Mouse (Mus musculus) lung, postnatal 36 days (tissue): ENCODE measurements around the gene Slc7a15.
"Not testable (repeated sequence)": the region's sequence is repeated elsewhere in the genome, so short reads cannot be mapped to it uniquely, and the experiment has no call there.

Source experiments
- DNase-seq: peaks from one replicate; pipeline ENCODE4 v3.0.0; 2022; ENCODE audit warnings: mixed read lengths

The Slc7a15 gene

DNA sequence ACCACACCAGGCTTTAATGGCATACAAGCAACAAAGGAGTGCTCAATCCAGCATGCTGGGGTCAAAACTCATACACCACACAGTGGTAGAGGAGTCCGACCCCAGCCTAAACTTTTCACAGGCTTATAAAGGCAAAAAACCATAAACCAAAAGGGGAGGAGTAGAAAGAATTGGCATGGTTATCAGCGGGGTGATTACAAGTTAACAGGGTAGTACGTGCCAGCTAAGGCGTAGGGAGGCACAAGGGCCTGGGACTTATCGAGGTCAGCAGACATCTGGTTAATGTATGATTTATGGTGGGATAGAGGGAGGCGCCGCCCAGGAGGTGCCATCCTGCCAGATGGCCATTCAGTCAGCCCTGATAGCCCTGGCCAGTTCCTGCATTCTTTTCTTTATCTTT lies at the start of gene Slc7a15:
Gene Slc7a15 (minus strand): TSS at position 101 of the 400 bp plus-strand sequence.
- DNase-seq = not testable (repeated sequence)

GRCm38 (mm10) chr12:8648211-8648610 lies 49.3 kb upstream of the Slc7a15 start:
- not testable (repeated sequence) for DNase-seq

- no peak for DNase-seq
Observed at GRCm38 (mm10) chr12:8641425-8641735, 42.5 kb upstream of the Slc7a15 start.

DNA sequence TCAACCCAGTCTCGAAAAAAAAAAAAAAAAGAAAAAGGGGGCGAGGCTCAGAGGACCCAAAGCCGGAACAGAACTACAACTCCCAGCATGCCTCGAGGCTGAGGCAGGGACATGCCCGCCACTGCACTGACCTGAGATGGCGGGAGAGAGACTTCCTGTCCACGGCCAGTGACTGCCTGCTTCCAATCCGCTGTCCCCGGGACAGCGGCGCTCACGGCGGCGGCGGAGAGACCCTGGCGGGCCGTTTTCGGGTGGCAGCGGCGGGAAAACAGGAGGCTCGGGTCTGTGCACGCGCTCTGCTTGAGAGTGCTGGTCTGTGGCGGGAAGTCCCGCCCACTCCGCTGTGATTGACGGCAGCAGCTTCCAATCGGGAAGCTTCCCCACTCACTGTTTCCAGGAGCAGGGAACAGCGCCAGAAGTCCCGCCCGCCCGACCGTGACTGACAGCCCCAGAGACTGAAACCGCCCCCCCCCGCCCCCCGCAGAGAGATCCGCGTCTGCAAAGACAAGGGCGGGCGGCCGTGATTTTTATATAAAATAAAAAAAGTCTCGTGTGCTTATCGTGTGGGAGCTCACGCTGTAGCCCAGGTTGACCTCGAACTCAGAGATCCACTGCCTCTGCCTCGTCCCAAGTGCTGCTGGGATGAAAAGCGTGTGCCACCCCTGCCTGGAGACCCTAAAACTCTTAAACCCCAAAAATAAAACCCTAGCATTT lies 42.0 kb upstream of the Slc7a15 start:
- DNase-seq = peak; percentile 99

DNA sequence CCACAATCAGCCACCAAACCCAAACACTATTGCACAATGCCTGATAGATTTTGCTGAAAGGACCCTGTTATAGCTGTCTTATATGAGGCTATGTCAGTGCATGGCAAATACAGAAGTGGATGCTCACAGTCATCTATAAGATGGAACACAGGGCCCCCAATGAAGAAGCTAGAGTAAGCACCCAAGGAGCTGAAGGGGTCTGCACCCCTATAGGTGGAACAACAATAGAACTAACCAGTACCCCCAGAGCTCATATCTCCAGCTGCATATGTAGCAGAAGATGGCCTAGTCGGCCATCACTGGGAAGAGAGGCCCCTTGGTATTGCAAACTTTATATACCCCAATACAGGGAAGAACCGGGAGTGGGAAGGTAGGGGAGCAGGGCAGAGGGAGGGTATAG lies 41.3 kb upstream of the Slc7a15 start:
- DNase-seq = not testable (repeated sequence)

DNA sequence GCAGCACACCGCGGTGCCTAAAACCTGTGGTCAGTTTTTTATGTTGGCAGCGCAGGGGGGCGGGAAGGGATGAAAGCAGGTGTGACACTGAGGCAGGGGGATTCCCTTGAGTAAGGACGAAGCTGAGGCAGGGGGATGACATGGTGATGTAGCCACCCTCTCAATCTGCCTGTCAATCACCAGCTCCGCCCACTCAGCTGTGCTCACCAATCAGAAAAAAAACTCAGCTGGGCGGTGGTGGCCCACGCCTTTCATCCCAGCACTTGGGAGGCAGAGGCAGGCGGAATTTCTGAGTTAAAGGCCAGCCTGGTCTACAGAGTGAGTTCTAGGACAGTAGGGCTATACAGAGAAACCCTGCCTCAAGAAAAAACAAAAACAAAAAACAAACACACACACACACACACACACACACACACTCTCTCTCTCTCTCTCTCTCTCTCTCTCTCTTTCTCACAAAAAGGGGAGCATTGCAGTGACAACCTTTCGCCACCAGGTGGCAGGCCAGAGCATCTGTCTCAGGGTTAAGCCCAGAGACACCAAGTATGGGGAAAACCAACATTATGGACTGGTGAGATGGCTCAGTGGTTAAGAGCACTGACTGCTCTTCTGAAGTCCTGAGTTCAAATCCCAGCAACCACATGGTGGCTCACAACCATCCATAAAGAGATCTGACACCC lies 39.7 kb upstream of the Slc7a15 start:
- peak; percentile 88 for DNase-seq

DNA sequence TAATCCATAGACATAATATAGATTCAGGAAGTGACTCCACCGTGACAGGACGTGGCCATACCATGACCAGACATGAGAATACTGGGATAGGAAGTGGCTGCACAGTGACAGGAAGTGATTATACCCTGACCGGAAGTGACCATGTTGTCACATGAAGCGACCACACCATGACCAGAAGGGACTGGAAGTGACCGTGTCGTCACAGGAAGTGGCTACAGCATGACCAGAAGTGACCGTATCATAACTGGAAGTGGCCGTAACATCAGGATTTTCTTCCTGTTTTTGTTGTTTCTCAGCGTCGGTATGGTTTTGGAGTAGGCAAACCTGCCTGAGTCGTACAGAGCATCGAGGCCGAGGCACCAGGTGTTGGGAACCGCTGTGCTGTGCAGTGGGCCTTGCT lies 38.1 kb upstream of the Slc7a15 start:
- peak; percentile 56 for DNase-seq

- DNase-seq = no peak
Observed at GRCm38 (mm10) chr12:8635546-8635945, 36.7 kb upstream of the Slc7a15 start.

- no peak for DNase-seq
Observed at GRCm38 (mm10) chr12:8634306-8634705, 35.4 kb upstream of the Slc7a15 start.

DNA sequence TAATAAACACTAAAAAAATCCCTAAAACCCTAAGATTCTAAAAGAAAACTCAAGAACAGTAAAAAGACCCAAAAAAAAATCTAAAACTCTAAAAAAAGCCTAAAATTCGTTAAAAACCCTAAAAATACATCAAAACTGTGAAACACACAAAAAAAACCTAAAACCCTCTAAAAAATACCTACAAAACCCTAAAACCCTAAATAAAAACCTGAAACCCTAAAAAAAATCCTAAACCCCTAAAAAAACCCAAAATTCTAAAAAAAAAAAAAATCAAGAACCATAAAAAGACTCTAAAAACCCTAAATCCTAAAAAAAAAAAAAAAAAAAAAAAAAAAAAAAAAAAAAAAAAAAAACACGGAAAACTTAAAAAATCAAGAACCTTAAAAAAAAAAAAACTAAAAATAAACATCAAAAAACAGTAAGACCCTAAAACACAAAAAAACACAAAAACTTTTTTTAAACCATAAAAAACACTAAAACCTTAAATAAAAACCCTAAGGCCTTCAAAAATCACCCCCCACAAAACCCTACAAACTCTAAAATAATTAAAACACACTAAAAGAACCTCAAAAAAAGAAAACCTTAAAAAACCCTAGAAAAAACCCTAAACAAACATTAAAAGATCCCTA lies 34.0 kb upstream of the Slc7a15 start:
- DNase-seq = no peak

DNA sequence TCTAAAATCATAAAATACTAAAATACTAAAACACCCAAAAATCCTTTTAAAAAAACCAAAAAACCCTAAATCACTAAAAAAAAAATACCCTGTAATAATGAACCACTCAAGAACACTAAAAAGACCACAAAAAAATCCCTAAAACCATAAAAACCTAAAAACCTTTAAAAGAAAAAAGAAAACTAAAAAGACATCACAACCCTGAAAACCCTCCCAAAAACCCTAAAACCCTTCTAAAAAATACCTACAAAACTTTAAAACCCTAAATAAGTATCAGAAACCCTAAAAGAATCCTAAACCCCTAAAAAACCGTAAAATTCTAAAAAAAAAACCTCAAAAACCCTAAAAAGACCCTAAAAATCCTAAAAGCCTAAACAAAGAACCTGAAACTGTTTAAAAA lies 32.8 kb upstream of the Slc7a15 start:
- DNase-seq = no peak

GRCm38 (mm10) chr12:8629537-8629936 lies 30.7 kb upstream of the Slc7a15 start:
- DNase-seq = no peak

DNA sequence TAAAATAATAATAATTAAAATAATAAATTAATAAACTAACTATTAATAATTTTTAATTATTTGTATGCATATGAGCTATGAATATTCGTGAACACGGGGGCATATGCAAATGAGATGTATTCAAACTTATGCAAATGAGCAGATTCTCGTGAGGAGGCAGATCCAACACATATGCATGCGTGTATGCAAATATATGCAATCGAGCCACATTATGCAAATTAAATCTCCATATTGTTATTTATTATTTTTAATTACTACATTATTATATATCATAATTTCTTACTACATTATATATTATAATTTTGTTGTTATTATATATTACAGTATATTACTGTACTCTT lies 21.8 kb upstream of the Slc7a15 start:
- no peak for DNase-seq

GRCm38 (mm10) chr12:8619827-8620677 lies 21.2 kb upstream of the Slc7a15 start:
- DNase-seq = no peak

DNA sequence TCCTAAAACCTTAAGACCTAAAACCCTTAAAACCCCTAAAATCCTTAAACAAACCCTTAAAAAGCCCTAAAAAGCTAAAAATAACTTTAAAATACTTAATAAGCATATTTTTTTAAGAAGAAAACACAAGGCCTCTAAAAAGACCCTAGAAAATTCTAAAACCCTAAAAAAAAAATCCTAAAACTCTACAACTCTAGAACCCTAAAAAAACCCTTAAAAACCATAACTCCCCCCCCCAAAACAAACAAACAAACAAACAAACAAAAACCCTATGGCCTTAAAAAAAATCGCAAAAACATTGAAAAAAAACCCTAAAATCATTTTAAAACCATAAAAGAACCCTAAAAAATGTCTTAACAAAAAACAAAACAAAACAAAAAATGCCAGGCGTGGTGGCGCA lies 19.4 kb upstream of the Slc7a15 start:
- no peak for DNase-seq

GRCm38 (mm10) chr12:8609070-8609469 lies 10.2 kb upstream of the Slc7a15 start:
- no peak for DNase-seq

- DNase-seq = no peak
Observed at GRCm38 (mm10) chr12:8595611-8596010, 3.3 kb downstream of the Slc7a15 start.

- DNase-seq = not testable (repeated sequence)
Observed at GRCm38 (mm10) chr12:8591326-8591725, 7.5 kb downstream of the Slc7a15 start.

DNA sequence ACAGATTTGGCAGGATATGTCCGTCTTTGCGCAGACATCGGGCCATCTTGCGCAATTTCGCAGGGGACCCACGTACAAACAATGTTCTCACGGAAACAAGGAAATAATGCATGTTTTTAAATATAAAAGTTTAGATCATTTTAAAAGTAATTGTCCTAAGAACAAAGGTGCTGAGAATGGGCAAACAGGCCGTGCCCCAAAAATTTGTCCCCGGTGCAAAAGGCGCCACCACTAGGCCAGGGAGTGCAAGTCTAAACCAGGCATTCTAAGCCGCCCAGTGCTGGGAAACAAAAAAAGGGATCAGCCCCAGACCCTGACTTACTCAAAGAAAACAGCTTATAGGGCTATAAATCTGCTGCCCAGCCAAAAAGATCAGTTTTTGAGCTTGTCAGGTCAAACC lies 25.5 kb downstream of the Slc7a15 start:
- peak; percentile 13 for DNase-seq

DNA sequence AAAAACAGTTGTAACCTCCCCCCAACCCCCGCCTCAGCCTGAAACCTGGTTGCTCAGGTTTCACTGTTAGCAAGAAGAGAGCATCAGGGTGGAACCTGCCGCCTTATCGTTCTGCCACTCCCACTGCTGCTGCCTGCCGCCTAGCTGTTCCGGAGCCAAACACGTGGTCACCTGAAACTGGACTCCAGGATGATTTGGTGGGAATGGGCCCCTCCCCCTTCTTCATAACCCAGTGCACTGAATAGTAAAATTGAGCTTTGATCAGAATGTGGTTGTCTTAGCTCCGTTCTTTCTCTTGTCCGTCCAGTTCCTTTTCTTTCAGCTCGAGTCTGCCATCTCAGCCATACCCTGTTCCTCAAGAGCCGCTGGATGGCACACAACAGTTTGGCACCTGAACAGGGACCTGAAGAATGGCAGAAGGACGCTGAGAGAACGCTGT lies 26.9 kb downstream of the Slc7a15 start:
- DNase-seq = peak; percentile 13

DNA sequence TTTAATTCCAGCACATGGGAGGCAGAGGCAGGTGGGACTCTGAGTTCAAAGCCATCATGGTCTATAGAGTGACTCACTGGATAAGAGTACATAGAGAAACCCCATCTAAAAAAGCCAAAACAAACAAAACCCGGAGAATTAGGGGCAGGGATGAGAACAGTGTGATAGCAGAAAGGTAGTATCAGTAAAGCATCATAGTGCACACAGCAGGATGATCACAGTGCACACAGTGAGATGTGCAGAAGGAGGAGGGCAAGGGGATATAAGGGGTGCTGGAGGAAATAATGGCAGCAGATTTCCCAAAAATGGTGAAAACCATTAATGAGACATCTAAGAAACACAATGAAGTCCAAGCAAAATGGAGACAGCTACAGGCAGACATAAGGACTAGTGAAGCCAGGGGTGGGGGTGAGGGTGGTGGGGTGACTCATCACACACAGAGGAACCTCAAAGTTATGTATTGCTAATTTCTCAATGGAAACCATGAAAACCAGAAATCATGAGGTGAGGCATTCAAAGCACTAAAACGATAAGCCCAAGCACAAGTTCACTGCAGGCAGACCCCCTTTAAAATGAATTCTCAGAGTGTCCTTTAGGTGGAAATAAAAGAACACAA lies 27.5 kb downstream of the Slc7a15 start:
- not testable (repeated sequence) for DNase-seq

DNA sequence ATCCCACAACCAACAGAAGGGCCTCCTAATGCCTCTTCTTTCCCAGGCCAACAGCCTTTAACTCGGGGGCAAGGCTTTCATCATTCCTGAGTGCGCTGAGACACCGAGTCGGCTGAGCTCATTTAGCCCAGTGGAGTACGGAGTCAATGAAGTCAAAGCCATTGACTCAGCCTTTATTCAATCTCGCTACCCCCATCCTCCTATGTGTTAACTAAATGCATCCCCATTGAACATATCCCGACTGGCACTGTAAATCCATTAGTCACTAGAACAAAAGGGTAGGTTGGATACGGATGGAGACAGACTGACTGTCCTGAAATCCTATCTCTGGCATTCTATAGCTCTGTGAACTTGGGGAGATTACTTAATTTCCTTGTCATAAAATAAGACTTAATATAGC lies 36.7 kb downstream of the Slc7a15 start:
- not testable (repeated sequence) for DNase-seq

GRCm38 (mm10) chr12:8559876-8560275 lies 39.0 kb downstream of the Slc7a15 start:
- DNase-seq = not testable (repeated sequence)
